Mouse (Mus musculus) G1E-ER4 (cell line): ENCODE measurements around the gene Gm10198. TPM values are rescaled to one million over a fixed set of nuclear protein-coding genes. Genes with fewer than 3 reads are reported as not detected.

Experiments
- GATA1 ChIP-seq: IDR thresholded peaks from one replicate; pipeline ENCODE4 v1.8.0; 2012; ENCODE audit warnings: low read length, inconsistent platforms
- polyA plus RNA-seq: library from polyadenylated mRNA; stranded (reverse); fragments of >175 nt; gene quantifications from 2 replicates; pipeline ENCODE4 v1.2.3, GENCODE M21; 2012

Gene Gm10198
- not detected in 2 replicates for polyA plus RNA-seq

GRCm38 (mm10) chr13:111592485-111592884 lies at the start of gene Gm10198:
Gene Gm10198, plus strand, starts transcription at chr13:111592785.
- TF ChIP-seq GATA1 = no peak

- no peak for TF ChIP-seq GATA1
Observed at GRCm38 (mm10) chr13:111545286-111545685, 47.3 kb upstream of the Gm10198 start.

DNA sequence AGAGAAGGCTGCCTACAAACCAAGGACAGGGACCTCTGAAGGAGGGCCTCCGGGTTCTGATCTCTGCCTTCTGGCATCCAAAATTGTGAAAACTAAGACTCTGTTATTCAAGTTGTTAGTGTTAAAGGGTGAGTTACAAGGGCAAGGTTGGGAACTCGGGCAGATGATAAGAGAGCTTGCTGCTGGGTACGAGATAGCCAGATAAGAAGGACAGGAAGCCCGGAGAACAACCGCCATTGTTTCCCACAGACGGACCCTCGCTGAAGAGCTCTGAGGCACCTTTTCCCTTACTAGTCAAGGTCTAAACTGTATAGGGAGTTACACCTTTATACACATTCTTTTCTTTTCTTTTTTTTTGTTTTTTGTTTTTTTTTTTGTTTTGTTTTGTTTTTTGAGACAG lies 39.8 kb upstream of the Gm10198 start:
- TF ChIP-seq GATA1 = peak; percentile 55

DNA sequence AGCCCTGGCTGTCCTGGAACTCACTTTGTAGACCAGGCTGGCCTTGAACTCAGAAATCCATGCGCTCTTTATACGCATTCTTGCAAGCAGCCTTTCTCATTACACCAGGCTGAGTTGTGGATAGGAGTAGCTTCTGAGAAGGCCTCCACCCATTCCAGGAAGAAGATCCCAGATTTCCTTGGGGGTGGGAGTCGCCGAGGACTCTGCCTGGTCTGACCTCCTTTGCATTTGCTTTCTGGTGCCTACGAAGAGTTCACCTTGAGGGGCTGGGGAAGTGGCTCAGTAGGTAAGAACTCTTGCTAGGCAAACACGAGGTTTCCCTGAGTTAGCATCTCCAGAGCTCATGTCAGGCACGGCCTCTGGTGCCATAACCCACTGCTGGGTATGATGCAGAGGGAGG lies 39.4 kb upstream of the Gm10198 start:
- TF ChIP-seq GATA1 = no peak

- no peak for TF ChIP-seq GATA1
Observed at GRCm38 (mm10) chr13:111553941-111554340, 38.6 kb upstream of the Gm10198 start.

GRCm38 (mm10) chr13:111555333-111555732 lies 37.3 kb upstream of the Gm10198 start:
- TF ChIP-seq GATA1 = no peak

GRCm38 (mm10) chr13:111556375-111556774 lies 36.2 kb upstream of the Gm10198 start:
- no peak for TF ChIP-seq GATA1

GRCm38 (mm10) chr13:111560152-111560551 lies 32.4 kb upstream of the Gm10198 start:
- TF ChIP-seq GATA1 = no peak

DNA sequence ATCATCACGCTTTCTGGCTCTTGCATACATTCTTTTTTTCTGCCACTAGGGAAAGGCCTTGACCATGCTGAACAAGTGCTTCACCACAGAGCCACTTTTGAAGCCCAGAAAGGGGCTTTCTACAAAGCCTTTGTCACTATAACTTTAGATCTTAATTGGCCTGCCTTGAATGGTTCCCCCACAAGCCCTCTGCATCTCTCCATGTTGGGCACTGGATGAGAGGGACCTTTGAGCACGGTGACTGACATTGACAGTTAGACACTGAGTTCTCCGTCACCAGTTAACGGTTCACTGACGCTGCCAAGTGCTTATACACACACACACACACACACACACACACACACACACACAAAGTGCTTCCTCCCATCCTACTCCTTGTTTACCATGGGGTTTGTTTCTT lies 30.0 kb upstream of the Gm10198 start:
- TF ChIP-seq GATA1 = no peak

DNA sequence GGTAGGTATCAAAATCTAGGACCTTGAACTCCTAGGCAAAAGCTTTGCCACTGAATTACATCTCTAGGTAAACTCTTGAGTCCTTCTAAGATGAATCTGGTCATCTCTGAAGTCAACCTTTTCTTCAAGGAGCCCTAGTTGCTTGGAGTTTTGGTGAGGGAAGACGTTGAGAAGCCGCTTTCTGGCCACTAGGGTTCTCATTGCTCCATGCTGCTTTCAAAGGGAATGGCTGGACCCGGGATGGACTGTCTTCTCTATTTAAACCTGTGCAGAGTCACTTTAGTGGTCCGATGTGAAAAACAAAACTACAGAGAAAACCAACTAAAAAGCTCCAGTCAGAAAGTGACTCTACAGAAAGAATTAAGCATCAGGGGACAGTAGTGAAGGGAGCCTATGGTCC lies 18.4 kb upstream of the Gm10198 start:
- no peak for TF ChIP-seq GATA1

- peak; percentile 72 for TF ChIP-seq GATA1
Observed at GRCm38 (mm10) chr13:111577177-111577576, 15.4 kb upstream of the Gm10198 start.

DNA sequence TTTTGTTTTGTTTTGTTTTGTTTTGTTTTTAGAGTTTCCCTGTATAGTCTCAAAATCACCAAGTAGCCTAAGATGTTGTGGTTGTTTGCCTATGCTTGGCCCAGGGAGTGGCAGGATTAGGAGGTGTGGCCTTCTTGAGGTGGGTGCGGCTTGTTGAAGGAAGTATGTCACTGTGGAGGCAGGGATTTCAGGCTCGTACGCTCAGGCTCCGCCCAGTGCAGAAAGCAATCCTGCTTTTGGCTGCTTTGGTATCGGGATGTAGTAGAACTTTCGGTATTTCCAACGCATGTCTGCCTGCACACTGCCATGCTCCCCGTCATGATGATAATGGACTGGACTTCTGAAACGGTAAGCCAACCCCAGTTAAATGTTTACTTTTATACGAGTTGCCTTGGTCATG lies 12.5 kb upstream of the Gm10198 start:
- TF ChIP-seq GATA1 = no peak

- no peak for TF ChIP-seq GATA1
Observed at GRCm38 (mm10) chr13:111598111-111598510, 5.5 kb downstream of the Gm10198 start.

DNA sequence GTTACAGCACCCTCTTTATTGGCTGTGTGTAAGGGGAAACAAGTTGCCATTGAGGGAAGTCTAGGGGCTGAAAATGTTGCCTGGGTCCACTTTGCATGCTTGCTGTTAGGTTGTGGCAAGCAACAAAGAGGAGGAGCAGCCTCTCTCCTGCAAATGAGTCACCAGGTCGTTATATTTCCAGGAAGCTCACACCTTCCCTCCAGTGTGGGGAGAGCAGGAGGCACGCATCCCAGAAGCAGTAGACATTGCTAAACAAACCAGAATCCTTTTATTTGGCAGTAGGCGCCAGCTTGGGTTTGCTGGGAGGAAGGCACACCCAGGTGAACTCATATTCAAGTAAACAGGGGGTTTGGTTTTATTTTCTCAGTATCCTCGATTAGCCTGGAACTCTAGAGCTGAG lies 8.8 kb downstream of the Gm10198 start:
- no peak for TF ChIP-seq GATA1

GRCm38 (mm10) chr13:111604826-111605225 lies 12.2 kb downstream of the Gm10198 start:
- no peak for TF ChIP-seq GATA1

GRCm38 (mm10) chr13:111616168-111617125 lies 23.9 kb downstream of the Gm10198 start:
- TF ChIP-seq GATA1 = no peak

DNA sequence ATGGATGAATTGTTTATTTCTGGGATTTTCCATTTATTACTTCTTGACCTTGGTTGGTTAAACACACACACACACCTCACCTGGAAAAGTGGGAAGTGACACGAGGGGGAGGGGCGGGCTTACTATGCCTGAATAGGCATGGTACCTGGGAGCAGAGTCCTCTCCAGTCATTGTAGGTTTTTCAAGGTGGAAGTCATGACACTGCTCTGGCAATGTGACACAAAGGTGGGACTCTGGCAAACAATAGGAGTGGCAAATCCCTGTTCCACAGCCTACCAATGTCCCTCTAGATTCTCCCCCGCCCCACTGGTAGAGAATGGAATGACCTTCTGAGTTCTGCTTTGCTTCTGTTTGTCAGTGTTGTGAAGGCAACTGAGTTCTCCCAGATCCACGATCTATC lies 27.8 kb downstream of the Gm10198 start:
- no peak for TF ChIP-seq GATA1

DNA sequence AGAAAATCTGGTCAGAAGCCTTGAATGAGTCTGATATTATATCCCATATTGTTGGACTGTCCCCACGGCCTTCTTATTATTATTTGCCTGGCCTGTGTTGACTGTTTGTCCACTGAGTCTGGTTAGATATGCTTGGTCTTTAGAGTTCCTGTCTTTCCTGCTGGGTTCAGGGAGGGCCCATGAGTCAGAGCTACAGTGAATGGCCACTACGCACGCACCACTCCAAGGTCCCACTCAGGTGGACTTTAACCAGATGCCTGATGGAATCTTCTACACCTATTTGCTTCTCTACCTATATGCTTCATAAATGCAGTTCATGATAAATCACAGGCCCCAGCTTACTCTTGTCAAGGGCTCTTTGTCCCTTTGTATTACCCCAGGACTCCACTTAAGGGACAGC lies 29.8 kb downstream of the Gm10198 start:
- TF ChIP-seq GATA1 = no peak
